Mouse (Mus musculus) liver, embryonic 14.5 days (tissue): ENCODE results near the gene Zdhhc22. TPM values are rescaled to one million over a fixed set of nuclear protein-coding genes. Genes with fewer than 3 reads are reported as not detected.

Source experiments
- ATAC-seq: fragments of 200-750 bp; cut with Nextera tagmentation; 2 replicates; pipeline ENCODE4 v1.8.0; 2017; ENCODE audit warnings: moderate number of reproducible peaks, mild to moderate bottlenecking, moderate library complexity; ENCODE audit not compliant: insufficient read depth
- DNase-seq, 3 experiments: peaks; one replicate each; pipeline ENCODE4 v3.0.0-alpha.2; 2012 to 2013; ENCODE audit warnings: low read depth in 3 of 3, low spot score in 3 of 3
- H3K27ac ChIP-seq: fragments of 300-500 bp; sonication (generic); 2 replicates; pipeline ENCODE4 v1.5.1; 2014; ENCODE audit warnings: moderate library complexity, mild to moderate bottlenecking, control low read depth, inconsistent platforms
- H3K27me3 ChIP-seq: fragments of 300-500 bp; sonication (generic); 2 replicates; pipeline ENCODE4 v1.6.1; 2014; ENCODE audit warnings: mild to moderate bottlenecking, low read length, moderate library complexity; ENCODE audit not compliant: control insufficient read depth, insufficient read depth
- H3K36me3 ChIP-seq: fragments of 300-500 bp; sonication (generic); replicated peaks from 2 replicates; pipeline ENCODE4 v1.6.1; 2014; ENCODE audit warnings: low read depth; ENCODE audit not compliant: control insufficient read depth, insufficient read depth
- H3K4me1 ChIP-seq, 2 experiments: fragments of 200-500 bp in 1 of 2; fragments of 300-500 bp in 1 of 2; sonication (generic) in 1 of 2; replicated peaks; 2 replicates each; pipeline ENCODE4 v1.6.1; 2012 to 2014; ENCODE audit warnings: antibody characterized with exemption in 1 of 2, inconsistent platforms in 1 of 2, low read length in 1 of 2; ENCODE audit not compliant: control insufficient read depth in 2 of 2, insufficient read depth in 2 of 2
- H3K4me2 ChIP-seq: fragments of 300-500 bp; sonication (generic); 2 replicates; pipeline ENCODE4 v1.6.1; 2014; ENCODE audit warnings: low read depth, mild to moderate bottlenecking, control low read depth, moderate library complexity
- H3K4me3 ChIP-seq, 2 experiments: fragments of 200-500 bp in 1 of 2; fragments of 300-500 bp in 1 of 2; sonication (generic) in 1 of 2; 2 replicates each; pipeline ENCODE4 v1.5.1; 2012 to 2014; ENCODE audit warnings: low read depth in 2 of 2, low read length in 2 of 2, mild to moderate bottlenecking in 2 of 2, control low read depth in 1 of 2, inconsistent platforms in 1 of 2, moderate library complexity in 1 of 2; ENCODE audit not compliant: insufficient read depth in 1 of 2
- H3K9ac ChIP-seq: fragments of 300-500 bp; sonication (generic); replicated peaks from 2 replicates; pipeline ENCODE4 v1.6.1; 2014; ENCODE audit warnings: mild to moderate bottlenecking, control low read depth, moderate library complexity
- H3K9me3 ChIP-seq: fragments of 300-500 bp; sonication (generic); 2 replicates; pipeline ENCODE4 v1.6.1; 2016; ENCODE audit warnings: low read length, mixed read lengths; ENCODE audit not compliant: control insufficient read depth
- CTCF ChIP-seq: IDR thresholded peaks from 2 replicates; pipeline ENCODE4 v1.5.1; 2016; ENCODE audit warnings: antibody characterized with exemption, low read depth, control low read depth
- EP300 ChIP-seq: IDR thresholded peaks from 2 replicates; pipeline ENCODE4 v1.6.1; 2016; ENCODE audit warnings: antibody characterized with exemption, low read depth
- WGBS: fragments of 180-500 bp; shearing (Covaris S2); extraction: QIAGEN DNeasy Blood & Tissue Kit; methylation state at CpG from one replicate; pipeline ENCODE4 v1.1.7; 2014; ENCODE audit not compliant: insufficient replicate concordance; 5-methylcytosine and 5-hydroxymethylcytosine counted together
- polyA plus RNA-seq, 2 experiments: library from polyadenylated mRNA; depleted of rRNA in 1 of 2; stranded (reverse) in 1 of 2; unstranded in 1 of 2; fragments of >200 nt; fragmentation: Nextera tagmentation in 1 of 2; extraction: Ambion mirVana in 1 of 2; gene quantifications; 2 replicates each; pipeline versions ENCODE4 v1.2.1 to v1.2.3; 2012 to 2014

The Zdhhc22 gene
- polyA plus RNA-seq, 2 experiments = not detected

DNA sequence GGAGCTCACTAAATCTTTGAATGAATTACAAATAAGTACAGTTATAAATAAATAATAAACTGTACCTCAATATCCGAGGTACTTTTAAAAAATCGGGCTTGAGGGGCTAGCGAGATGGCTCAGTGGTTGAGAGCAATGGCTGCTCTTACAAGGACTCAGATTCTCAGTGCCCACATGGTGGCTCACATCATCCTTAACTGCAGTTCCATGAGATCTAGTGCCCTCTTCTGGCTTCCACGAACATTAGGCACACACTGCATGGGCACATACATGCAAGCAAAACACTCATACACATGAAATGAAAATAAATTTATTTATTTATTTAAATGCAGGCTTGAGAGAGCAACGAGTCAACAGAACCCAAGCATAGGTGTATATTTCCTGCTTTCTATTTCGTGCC lies 5.7 kb upstream of the Zdhhc22 start:
- WGBS = 41% methylated on average over 6 of the region's 6 CpGs
- Histone ChIP-seq H3K4me1 (no peaks in the 10 kb centered on the region), H3K27ac (no peak overlapping the region), H3K9me3 (no peaks in the 10 kb centered on the region), H3K4me3 (no peak overlapping the region), H3K27me3 (peaks cover 10% of the 10 kb centered on the region), H3K4me2 (no peak overlapping the region), H3K36me3 (no peaks in the 10 kb centered on the region), H3K9ac (no peak overlapping the region)
- ATAC-seq (no peak), DNase-seq (no peak)
- TF ChIP-seq EP300 (no peak), CTCF (no peak)

DNA sequence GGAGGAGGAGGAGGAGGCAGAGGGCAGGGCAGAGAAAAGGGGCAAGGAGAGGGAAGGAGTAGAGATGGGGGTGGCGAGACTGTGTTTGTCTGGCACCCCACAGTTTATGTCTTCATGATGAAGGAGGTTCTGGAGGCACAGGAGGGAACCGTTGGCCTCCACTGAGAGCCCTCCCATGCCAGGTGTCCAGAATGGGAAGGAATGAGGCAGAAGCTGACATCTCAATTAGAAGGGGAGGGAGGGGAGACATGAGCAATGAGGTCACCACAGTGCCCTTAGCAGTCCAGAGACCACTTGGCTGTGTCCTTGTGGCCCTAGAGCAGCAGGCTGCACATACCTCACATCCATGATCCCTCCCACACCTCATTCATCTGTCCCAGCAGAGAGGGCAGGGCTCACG lies 4.5 kb upstream of the Zdhhc22 start:
- no peak for TF ChIP-seq EP300
- TF ChIP-seq CTCF = no peak
- no peak for DNase-seq
- ATAC-seq = no peak
- H3K27me3 ChIP-seq = peaks cover 21% of the 10 kb centered on the region
- H3K4me1 ChIP-seq = no peaks in the 10 kb centered on the region
- H3K4me3 ChIP-seq = no peak overlapping the region
- no peak overlapping the region for H3K27ac ChIP-seq
- H3K36me3 ChIP-seq = no peaks in the 10 kb centered on the region
- H3K9me3 ChIP-seq = no peaks in the 10 kb centered on the region
- 42% methylated on average over 3 of the region's 3 CpGs for WGBS
- H3K4me2 ChIP-seq = no peak overlapping the region
- no peak overlapping the region for H3K9ac ChIP-seq

DNA sequence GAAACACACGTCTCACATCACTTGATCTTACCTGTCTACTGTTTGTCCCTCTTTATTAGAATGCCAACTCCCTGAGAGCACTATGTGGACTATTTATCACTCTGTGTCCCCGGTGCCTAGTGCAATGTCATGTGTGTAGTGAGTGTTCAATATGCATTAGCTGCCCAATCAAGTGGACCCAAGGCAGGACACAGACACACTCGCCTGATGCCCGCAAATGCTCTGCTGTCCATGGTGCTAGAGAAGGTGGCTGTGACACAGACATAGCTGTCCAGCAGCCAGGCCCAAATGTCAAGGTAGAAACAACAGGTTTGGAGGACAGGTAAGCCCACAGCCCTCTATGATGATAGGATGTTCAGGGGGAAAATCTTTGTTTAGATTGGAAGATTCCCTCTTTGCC lies 3.9 kb upstream of the Zdhhc22 start:
- ATAC-seq = no peak
- H3K4me2 ChIP-seq = no peak overlapping the region
- peaks cover 28% of the 10 kb centered on the region for H3K27me3 ChIP-seq
- H3K36me3 ChIP-seq = no peaks in the 10 kb centered on the region
- 29% methylated on average over 4 of the region's 4 CpGs for WGBS
- H3K4me1 ChIP-seq = no peaks in the 10 kb centered on the region
- H3K9me3 ChIP-seq = no peaks in the 10 kb centered on the region
- TF ChIP-seq CTCF (no peak), EP300 (no peak)
- no peak overlapping the region for H3K27ac ChIP-seq
- no peak overlapping the region for H3K4me3 ChIP-seq
- no peak for DNase-seq
- H3K9ac ChIP-seq = no peak overlapping the region

DNA sequence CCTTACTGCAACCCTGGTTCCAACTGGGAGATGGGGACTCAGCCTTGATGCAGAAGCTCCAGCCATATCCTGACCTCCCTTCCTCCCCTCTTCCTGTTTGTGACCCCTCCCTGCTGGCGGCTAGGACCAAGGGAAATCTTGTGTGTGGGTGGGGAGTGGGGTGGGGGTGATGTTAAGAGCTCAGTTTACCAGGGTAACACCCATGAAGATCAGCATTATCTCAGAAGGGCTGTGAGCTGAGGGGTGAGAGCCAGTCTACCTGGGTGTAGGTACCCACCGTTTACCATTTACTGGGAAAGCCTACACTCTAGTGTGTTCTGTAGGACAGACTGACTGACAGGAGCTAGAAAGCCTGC lies 503 bp upstream of the Zdhhc22 start:
- Histone ChIP-seq H3K4me1 (no peaks in the 10 kb centered on the region), H3K27me3 (peaks cover 37% of the 10 kb centered on the region)
- WGBS = 22% methylated on average over 2 of the region's 2 CpGs

DNA sequence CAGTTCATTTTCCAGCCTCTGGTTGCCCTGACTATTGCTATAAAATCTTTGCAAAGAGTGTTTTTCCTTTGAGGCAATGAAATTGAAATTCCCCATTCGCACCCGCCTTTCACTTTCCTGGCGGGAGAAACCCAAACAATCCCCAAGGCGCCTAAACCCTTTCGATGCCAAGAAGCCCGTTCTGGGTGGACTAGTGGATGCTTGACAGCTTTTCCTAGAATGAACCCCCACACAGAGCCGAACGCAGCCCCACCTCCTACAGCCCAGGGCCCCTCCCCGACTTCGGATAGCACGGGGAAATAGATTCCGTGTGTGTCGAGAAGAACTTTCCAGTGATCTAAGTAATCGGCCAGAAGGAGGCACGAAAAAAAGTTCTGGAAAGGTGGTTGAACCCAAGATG lies 852 bp downstream of the Zdhhc22 start:
- no peak overlapping the region for H3K4me3 ChIP-seq
- DNase-seq (no peak), ATAC-seq (no peak)
- no peaks in the 10 kb centered on the region for H3K9me3 ChIP-seq
- no peaks in the 10 kb centered on the region for H3K36me3 ChIP-seq
- no peak overlapping the region for H3K27ac ChIP-seq
- no peaks in the 10 kb centered on the region for H3K4me1 ChIP-seq
- no peak overlapping the region for H3K4me2 ChIP-seq
- H3K9ac ChIP-seq = no peak overlapping the region
- no peak for TF ChIP-seq EP300
- no peak for TF ChIP-seq CTCF
- WGBS = 9% methylated on average over 15 of the region's 15 CpGs
- H3K27me3 ChIP-seq = peaks cover 37% of the 10 kb centered on the region

More for the DNA sequence above, 503 bp upstream of the Zdhhc22 start:
- no peak overlapping the region for H3K4me2 ChIP-seq
- no peaks in the 10 kb centered on the region for H3K36me3 ChIP-seq
- no peak overlapping the region for H3K4me3 ChIP-seq
- no peak overlapping the region for H3K9ac ChIP-seq
- H3K27ac ChIP-seq = no peak overlapping the region
- ATAC-seq (no peak), DNase-seq (no peak)
- no peaks in the 10 kb centered on the region for H3K9me3 ChIP-seq
- no peak for TF ChIP-seq CTCF
- no peak for TF ChIP-seq EP300
